Mouse (Mus musculus) kidney, embryonic 16.5 days (tissue): ENCODE results near the gene Gsg1l2. TPM values are rescaled to one million over a fixed set of nuclear protein-coding genes. Genes with fewer than 3 reads are reported as not detected.

Experiments used
- ATAC-seq: fragments of 200-750 bp; cut with Nextera tagmentation; 2 replicates; pipeline ENCODE4 v1.8.0; 2017; ENCODE audit warnings: moderate TSS enrichment; ENCODE audit not compliant: low FRiP score, low TSS enrichment
- H3K27ac ChIP-seq: fragments of 300-500 bp; sonication (generic); 2 replicates; pipeline ENCODE4 v1.5.1; 2014; ENCODE audit warnings: low read length
- H3K27me3 ChIP-seq: fragments of 300-500 bp; sonication (generic); 2 replicates; pipeline ENCODE4 v1.6.1; 2014; ENCODE audit warnings: low read length, control low read depth, mixed read lengths; ENCODE audit not compliant: insufficient read depth
- H3K36me3 ChIP-seq: fragments of 300-500 bp; sonication (generic); 2 replicates; pipeline ENCODE4 v1.6.1; 2014; ENCODE audit warnings: low read length, control low read depth, mixed read lengths; ENCODE audit not compliant: insufficient read depth
- H3K4me1 ChIP-seq: fragments of 300-500 bp; sonication (generic); 2 replicates; pipeline ENCODE4 v1.6.1; 2014; ENCODE audit warnings: low read length, control low read depth, mixed read lengths; ENCODE audit not compliant: insufficient read depth
- H3K4me2 ChIP-seq: fragments of 300-500 bp; sonication (generic); replicated peaks from 2 replicates; pipeline ENCODE4 v1.6.1; 2014; ENCODE audit warnings: low read depth, low read length
- H3K4me3 ChIP-seq: fragments of 300-500 bp; sonication (generic); 2 replicates; pipeline ENCODE4 v1.5.1; 2014; ENCODE audit warnings: mild to moderate bottlenecking, low read length
- H3K9ac ChIP-seq: fragments of 300-500 bp; sonication (generic); replicated peaks from 2 replicates; pipeline ENCODE4 v1.6.1; 2014; ENCODE audit warnings: low read length
- H3K9me3 ChIP-seq: fragments of 300-500 bp; sonication (generic); 2 replicates; pipeline ENCODE4 v1.6.1; 2016; ENCODE audit warnings: low read length, control low read depth
- WGBS: fragments of 180-500 bp; shearing (Covaris S2); extraction: QIAGEN DNeasy Blood & Tissue Kit; methylation state at CpG from one replicate; pipeline ENCODE4 v1.1.7; 2014; 5-methylcytosine and 5-hydroxymethylcytosine counted together
- polyA plus RNA-seq: library from polyadenylated mRNA; unstranded; fragments of >200 nt; fragmentation: Nextera tagmentation; extraction: Ambion mirVana; gene quantifications from 2 replicates; pipeline ENCODE4 v1.2.1, GENCODE M21; 2015

The Gsg1l2 gene
- not detected in 2 replicates for polyA plus RNA-seq

- Histone ChIP-seq H3K27ac (no peak within 1 kb of the TSS), H3K4me3 (no peak within 1 kb of the TSS), H3K4me1 (no peaks in the 10 kb centered on the region), H3K9ac (no peak within 1 kb of the TSS), H3K27me3 (no peaks in the 10 kb centered on the region), H3K9me3 (no peaks in the 10 kb centered on the region), H3K4me2 (no peak within 1 kb of the TSS), H3K36me3 (no peaks in the 10 kb centered on the region)
- 80% methylated on average over 12 of the region's 12 CpGs for WGBS
- ATAC-seq: no peak
Measured at GRCm38 (mm10) chr11:67774379-67774778, at the start of gene Gsg1l2. TSS of gene Gsg1l2 (plus strand) at chr11:67774608.

GRCm38 (mm10) chr11:67727095-67727494 lies 47.3 kb upstream of the Gsg1l2 start:
- ATAC-seq: no peak
- Histone ChIP-seq H3K9ac (no peak overlapping the region), H3K4me3 (no peak overlapping the region), H3K27ac (no peak overlapping the region), H3K27me3 (no peaks in the 10 kb centered on the region), H3K9me3 (no peaks in the 10 kb centered on the region), H3K4me1 (no peaks in the 10 kb centered on the region), H3K4me2 (no peak overlapping the region), H3K36me3 (no peaks in the 10 kb centered on the region)
- WGBS: 90% methylated on average over 6 of the region's 6 CpGs

- no peak overlapping the region for H3K27ac ChIP-seq
- no peaks in the 10 kb centered on the region for H3K27me3 ChIP-seq
- H3K9ac ChIP-seq: no peak overlapping the region
- no peak for ATAC-seq
- no peaks in the 10 kb centered on the region for H3K36me3 ChIP-seq
- no peaks in the 10 kb centered on the region for H3K9me3 ChIP-seq
- no peak overlapping the region for H3K4me3 ChIP-seq
- H3K4me2 ChIP-seq: no peak overlapping the region
- no peaks in the 10 kb centered on the region for H3K4me1 ChIP-seq
Measured at GRCm38 (mm10) chr11:67728726-67729125, 45.7 kb upstream of the Gsg1l2 start.

- 96% methylated on average over 2 of the region's 2 CpGs for WGBS
- Histone ChIP-seq H3K4me1 (no peaks in the 10 kb centered on the region), H3K4me3 (no peak overlapping the region), H3K36me3 (no peaks in the 10 kb centered on the region), H3K27ac (no peak overlapping the region), H3K4me2 (no peak overlapping the region), H3K9ac (no peak overlapping the region), H3K27me3 (no peaks in the 10 kb centered on the region), H3K9me3 (no peaks in the 10 kb centered on the region)
- ATAC-seq: no peak
Measured at GRCm38 (mm10) chr11:67731056-67731455, 43.4 kb upstream of the Gsg1l2 start.

- Histone ChIP-seq H3K4me1 (no peaks in the 10 kb centered on the region), H3K27ac (no peak overlapping the region), H3K27me3 (no peaks in the 10 kb centered on the region), H3K36me3 (no peaks in the 10 kb centered on the region), H3K4me3 (no peak overlapping the region), H3K9me3 (no peaks in the 10 kb centered on the region), H3K9ac (no peak overlapping the region), H3K4me2 (no peak overlapping the region)
- WGBS: 86% methylated on average over 1 of the region's 1 CpGs
- no peak for ATAC-seq
Measured at GRCm38 (mm10) chr11:67733726-67734125, 40.7 kb upstream of the Gsg1l2 start.

GRCm38 (mm10) chr11:67734597-67734996 lies 39.8 kb upstream of the Gsg1l2 start:
- H3K27me3 ChIP-seq: no peaks in the 10 kb centered on the region
- no peak for ATAC-seq
- H3K4me1 ChIP-seq: no peaks in the 10 kb centered on the region
- no peak overlapping the region for H3K4me2 ChIP-seq
- no peaks in the 10 kb centered on the region for H3K36me3 ChIP-seq
- no peak overlapping the region for H3K9ac ChIP-seq
- H3K27ac ChIP-seq: no peak overlapping the region
- WGBS: 58% methylated on average over 3 of the region's 3 CpGs
- no peak overlapping the region for H3K4me3 ChIP-seq
- H3K9me3 ChIP-seq: no peaks in the 10 kb centered on the region

GRCm38 (mm10) chr11:67738345-67738744 lies 36.1 kb upstream of the Gsg1l2 start:
- H3K9me3 ChIP-seq: no peaks in the 10 kb centered on the region
- H3K27ac ChIP-seq: no peak overlapping the region
- H3K4me2 ChIP-seq: no peak overlapping the region
- no peak for ATAC-seq
- no peak overlapping the region for H3K4me3 ChIP-seq
- no peak overlapping the region for H3K9ac ChIP-seq
- H3K4me1 ChIP-seq: no peaks in the 10 kb centered on the region
- 71% methylated on average over 6 of the region's 6 CpGs for WGBS
- no peaks in the 10 kb centered on the region for H3K27me3 ChIP-seq
- no peaks in the 10 kb centered on the region for H3K36me3 ChIP-seq

- H3K4me1 ChIP-seq: no peaks in the 10 kb centered on the region
- H3K4me3 ChIP-seq: no peak overlapping the region
- no peaks in the 10 kb centered on the region for H3K27me3 ChIP-seq
- H3K4me2 ChIP-seq: no peak overlapping the region
- no peak overlapping the region for H3K27ac ChIP-seq
- 54% methylated on average over 5 of the region's 5 CpGs for WGBS
- H3K36me3 ChIP-seq: no peaks in the 10 kb centered on the region
- H3K9ac ChIP-seq: no peak overlapping the region
- no peaks in the 10 kb centered on the region for H3K9me3 ChIP-seq
- no peak for ATAC-seq
Measured at GRCm38 (mm10) chr11:67738846-67739490, 35.4 kb upstream of the Gsg1l2 start.

GRCm38 (mm10) chr11:67741569-67741968 lies 32.8 kb upstream of the Gsg1l2 start:
- Histone ChIP-seq H3K4me1 (no peaks in the 10 kb centered on the region), H3K27me3 (no peaks in the 10 kb centered on the region), H3K9me3 (no peaks in the 10 kb centered on the region), H3K36me3 (no peaks in the 10 kb centered on the region), H3K4me3 (no peak overlapping the region), H3K9ac (no peak overlapping the region), H3K4me2 (no peak overlapping the region), H3K27ac (no peak overlapping the region)
- ATAC-seq: no peak

GRCm38 (mm10) chr11:67756287-67756686 lies 18.1 kb upstream of the Gsg1l2 start:
- Histone ChIP-seq H3K9ac (no peak overlapping the region), H3K9me3 (no peaks in the 10 kb centered on the region), H3K27me3 (no peaks in the 10 kb centered on the region), H3K4me3 (no peak overlapping the region), H3K4me1 (no peaks in the 10 kb centered on the region), H3K4me2 (no peak overlapping the region), H3K27ac (no peak overlapping the region), H3K36me3 (no peaks in the 10 kb centered on the region)
- WGBS: 100% methylated on average over 1 of the region's 1 CpGs
- ATAC-seq: no peak
